Mouse (Mus musculus) left cerebral cortex, adult 2 months (tissue): ENCODE results near the gene Cox7a2l. TPM values are rescaled to one million over a fixed set of nuclear protein-coding genes. Genes with fewer than 3 reads are reported as not detected.

Experiments
- DNase-seq, 2 experiments: peaks; one replicate each; pipeline ENCODE4 v3.0.0; 2021 to 2022; ENCODE audit warnings: low spot score in 2 of 2, mixed read lengths in 1 of 2; ENCODE audit errors: extremely low spot score in 1 of 2
- H3K27ac ChIP-seq: fragments of 200-600 bp; 2 replicates; pipeline ENCODE4 v1.8.1; 2022
- H3K4me3 ChIP-seq: fragments of 200-600 bp; 2 replicates; pipeline ENCODE4 v1.8.1; 2022
- CTCF ChIP-seq: fragments of 200-600 bp; IDR thresholded peaks from 2 replicates; pipeline ENCODE4 v1.8.1; 2022; ENCODE audit warnings: antibody characterized with exemption, mild to moderate bottlenecking, moderate library complexity
- intact Hi-C: fragments of 180-260 bp; cut with DNase I; formaldehyde crosslinking; loops from one replicate; pipeline ENCODE4 v1.15.1; 2025
- total RNA-seq, 2 experiments: library from RNA; stranded (reverse); gene quantifications; 2 replicates each; pipeline ENCODE4 v1.2.3; 2021

Cox7a2l gene
- total RNA-seq, 2 experiments from 2014 or later = 165 to 169 TPM

DNA sequence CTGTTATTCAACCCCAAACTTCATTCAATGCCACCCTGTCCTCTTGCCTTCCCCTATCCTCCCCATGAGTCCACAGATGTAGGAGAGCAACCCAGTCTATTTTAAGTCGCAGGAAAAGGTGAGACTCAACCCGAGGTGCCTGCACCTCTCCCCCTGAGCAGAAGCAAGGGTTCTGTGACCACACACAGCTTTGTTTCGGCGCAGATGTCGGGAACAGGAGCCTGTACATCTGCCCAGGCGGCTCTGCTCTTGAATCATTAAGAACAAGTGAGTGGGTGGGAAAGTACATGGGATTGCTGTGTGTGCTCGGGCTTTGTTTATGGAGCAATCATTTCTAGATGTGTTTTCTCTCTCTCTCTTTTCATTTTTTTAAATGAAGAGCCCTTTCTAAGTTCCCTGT is 7.6 kb upstream of the Cox7a2l start:
- TF ChIP-seq CTCF = no peak
- DNase-seq = no peak
- intact Hi-C loops = no loop called here
- H3K4me3 ChIP-seq = no peak overlapping the region
- H3K27ac ChIP-seq = no peak overlapping the region

DNA sequence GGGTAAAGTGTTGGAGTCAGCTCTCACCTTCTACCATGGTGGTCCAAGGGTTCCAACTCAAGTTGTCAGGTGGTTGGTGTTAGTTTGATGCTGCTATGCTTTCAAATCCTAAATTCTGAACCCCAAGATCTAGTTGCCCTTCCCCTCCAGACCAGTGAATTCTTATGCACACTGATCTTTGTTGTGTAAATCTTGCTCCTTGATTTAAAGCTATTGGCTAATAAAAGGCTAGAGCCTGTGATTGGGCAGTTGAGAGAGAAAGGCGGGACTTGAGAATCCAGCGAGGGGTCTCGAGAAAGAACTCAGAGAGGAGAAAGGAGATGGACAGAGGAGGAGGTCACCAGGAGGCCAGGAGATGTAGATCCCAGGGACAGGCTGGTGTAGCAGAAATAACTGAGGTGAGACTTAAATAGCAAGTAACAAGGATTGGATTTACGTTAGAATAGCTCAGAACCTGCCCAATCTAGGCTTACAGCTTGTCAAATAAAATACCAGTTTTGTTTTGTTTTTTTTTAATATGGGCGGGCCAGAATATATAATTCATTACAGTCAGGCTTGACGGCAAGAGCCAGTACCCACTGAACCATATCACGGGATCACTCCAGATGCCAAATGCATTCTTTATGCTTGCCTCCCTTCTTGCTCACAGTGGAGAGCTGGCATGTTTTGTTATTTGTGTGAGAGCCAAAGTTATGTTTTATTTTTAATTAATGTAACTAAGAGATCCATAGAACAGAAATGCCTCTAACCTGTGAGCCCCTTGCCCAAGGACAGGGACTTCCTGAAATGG is 5.7 kb upstream of the Cox7a2l start:
- DNase-seq = no peak
- no peak overlapping the region for H3K4me3 ChIP-seq
- no peak for TF ChIP-seq CTCF
- no peak overlapping the region for H3K27ac ChIP-seq
- intact Hi-C loops = no loop called here

DNA sequence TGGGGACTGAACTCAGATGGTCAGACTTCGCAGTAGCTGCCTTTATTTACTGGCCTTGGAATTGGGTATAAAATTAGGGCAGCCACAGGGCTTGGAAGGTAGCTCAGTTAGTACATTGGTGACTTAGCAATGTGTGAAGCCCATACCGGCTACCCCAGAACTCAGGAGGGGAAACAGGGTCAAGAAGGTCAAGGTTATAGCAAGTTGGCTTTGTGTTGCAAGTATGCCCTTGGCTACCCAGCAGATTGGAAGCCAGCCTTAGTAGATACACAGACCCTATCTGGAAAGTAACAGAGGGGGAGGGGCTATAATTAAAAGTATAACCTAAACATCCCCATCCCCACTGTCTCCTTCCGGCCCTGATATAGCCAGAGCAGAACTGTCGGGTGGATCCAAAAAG is 4.8 kb upstream of the Cox7a2l start:
- no peak for DNase-seq
- no peak for TF ChIP-seq CTCF
- Histone ChIP-seq H3K4me3 (no peak overlapping the region), H3K27ac (no peak overlapping the region)
- intact Hi-C loops = no loop called here

DNA sequence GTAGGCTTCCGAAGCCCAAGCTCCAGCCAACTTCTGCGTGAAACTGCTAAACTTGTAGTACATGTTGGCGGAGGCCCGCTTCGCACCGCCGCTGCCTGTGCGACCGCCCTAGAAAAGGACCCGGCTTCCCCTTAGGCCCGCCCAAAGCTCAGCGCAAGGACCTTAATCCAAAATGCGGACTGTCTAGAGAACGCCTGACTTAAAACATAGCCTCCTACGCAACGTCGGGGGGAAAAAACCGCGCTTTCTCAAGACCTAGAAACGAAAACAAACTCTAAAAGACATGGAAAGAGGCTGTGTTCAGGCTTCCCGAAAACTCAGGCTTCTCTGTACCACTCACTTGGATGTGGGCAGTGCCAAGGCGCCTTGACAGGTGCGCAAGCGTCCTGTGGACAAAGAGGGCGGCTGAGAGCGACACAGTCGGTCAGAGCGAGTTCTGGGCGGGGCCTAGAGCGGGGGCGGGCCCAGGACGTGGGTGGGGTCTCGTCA is 2.9 kb downstream of the Cox7a2l start:
- Histone ChIP-seq H3K4me3 (peak overlapping the region; percentile 93), H3K27ac (peak overlapping the region; percentile 98)
- no peak; the same call in 1 of the 2 replicates for TF ChIP-seq CTCF
- intact Hi-C loops = loop anchor here (2.0 to 10.0 kb wide), 3 partner anchors 117 to 341 kb away; partner anchors contain the start of gene Kcng3
- peak; percentile 88 for DNase-seq

DNA sequence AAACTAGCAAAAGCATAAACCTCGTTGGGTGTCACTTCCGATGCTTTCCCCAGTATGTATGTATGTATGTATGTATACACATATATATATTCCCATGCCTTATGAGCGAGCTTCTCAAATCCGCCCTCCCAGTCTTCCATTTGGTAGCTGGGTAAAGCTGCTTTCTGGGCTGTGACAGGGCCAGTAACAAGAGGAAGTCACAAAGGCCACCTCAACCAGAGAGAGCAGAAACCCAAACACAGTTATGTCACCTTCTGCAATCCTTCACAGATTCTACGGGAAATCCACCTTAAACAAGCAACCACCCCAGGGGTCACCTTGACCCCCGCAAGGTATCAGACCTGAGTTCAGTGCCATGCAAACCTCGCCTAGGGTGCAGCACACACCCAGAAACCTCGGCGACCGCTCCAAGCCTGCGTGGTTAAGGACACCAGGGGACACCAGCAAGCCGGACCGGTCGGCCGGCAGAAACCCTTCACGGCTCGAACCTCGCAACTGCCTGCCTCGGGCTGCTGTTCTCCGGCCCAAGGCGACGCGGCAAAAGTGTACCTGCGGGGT is 3.4 kb downstream of the Cox7a2l start:
- H3K4me3 ChIP-seq = peak overlapping the region; percentile 93
- H3K27ac ChIP-seq = peak overlapping the region; percentile 98
- intact Hi-C loops = loop anchor here (2.0 to 10.0 kb wide), 3 partner anchors 117 to 341 kb away; partner anchors contain the start of gene Kcng3
- no peak for TF ChIP-seq CTCF
- DNase-seq = no peak

DNA sequence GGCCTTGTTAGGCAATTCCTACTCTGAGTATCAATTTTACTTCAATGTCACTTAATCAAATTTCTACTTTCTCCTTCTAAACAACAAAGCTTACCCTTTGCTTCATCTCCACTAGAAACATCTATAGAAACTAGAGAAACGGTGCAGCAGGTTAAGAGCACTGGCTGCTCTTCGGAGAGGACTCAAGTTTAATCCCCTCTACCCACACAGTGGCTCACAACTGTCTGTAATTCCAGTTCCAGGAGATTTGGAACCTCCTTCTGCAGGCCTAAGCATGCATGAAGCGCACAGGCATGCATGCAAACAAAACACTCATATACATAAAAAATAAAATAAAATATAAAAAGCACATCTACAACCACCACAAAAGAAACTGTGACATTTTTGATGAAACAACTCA is 5.0 kb downstream of the Cox7a2l start:
- H3K4me3 ChIP-seq = peak overlapping the region; percentile 1; the same call in 1 of the 2 replicates
- no peak for TF ChIP-seq CTCF
- H3K27ac ChIP-seq = no peak overlapping the region
- intact Hi-C loops = loop anchor here (5.0 to 10.0 kb wide), 2 partner anchors 240 to 343 kb away; no protein-coding TSS in a partner anchor
- no peak for DNase-seq

DNA sequence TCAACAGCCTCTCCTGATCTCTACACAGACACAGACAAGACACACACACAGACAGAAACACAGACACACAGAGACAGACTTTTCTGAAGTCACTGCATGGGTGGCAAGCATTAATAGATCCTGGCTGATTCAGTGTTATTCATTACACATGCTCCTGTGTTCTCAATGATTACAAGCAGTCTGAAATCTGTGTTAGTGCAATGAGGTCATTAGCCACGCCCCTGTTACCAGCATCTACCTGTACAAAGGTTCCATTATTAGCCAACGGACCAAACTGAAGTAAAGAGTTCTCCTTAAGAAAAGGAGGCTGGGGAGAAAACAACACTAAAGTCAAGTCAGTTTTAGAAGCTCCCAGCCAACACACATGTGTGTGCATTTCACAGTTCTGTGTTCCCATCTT is 13.4 kb downstream of the Cox7a2l start:
- H3K27ac ChIP-seq = no peak overlapping the region
- H3K4me3 ChIP-seq = no peak overlapping the region
- no peak for DNase-seq
- no peak for TF ChIP-seq CTCF
- intact Hi-C loops = no loop called here

DNA sequence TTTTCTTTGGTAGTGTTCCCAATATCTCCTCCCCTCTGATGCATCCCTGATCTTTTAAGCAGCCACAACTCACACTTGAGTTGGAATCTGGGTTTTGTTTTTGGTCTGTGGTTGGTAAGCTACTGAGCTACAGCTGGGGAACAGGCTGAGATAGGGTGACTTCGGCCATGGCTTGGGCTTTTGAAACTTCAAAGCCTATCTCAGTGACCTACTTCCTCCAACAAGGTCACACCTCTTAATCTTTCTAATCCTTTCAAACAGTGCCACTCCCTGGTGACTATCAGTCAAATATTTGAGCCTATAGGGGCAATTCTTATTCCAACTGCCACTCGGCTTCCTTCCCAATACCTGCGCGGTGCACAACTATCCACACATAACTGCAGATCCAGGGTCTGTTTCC is 17.4 kb downstream of the Cox7a2l start:
- Histone ChIP-seq H3K27ac (no peak overlapping the region), H3K4me3 (no peak overlapping the region)
- DNase-seq = no peak
- intact Hi-C loops = no loop called here
- TF ChIP-seq CTCF = no peak

DNA sequence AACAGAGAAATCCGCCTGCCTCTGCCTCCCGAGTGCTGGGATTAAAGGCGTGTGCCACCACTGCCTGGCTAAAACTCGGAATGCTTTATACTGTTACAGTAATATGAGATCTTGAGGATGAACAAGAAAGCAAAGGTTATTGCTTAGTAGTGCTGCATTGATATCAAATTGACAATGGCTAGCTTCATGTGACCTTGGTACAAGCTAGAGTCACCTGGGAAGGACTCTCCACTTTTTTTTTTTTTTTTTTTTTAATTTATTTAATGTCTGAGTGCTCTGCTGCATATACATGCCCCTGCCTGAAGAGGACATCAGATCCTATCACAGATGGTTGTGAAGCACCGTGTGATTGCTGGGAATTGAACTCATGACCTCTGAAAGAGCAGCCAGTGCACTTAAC is 18.2 kb downstream of the Cox7a2l start:
- H3K4me3 ChIP-seq = no peak overlapping the region
- TF ChIP-seq CTCF = no peak
- no peak for DNase-seq
- intact Hi-C loops = no loop called here
- H3K27ac ChIP-seq = no peak overlapping the region

DNA sequence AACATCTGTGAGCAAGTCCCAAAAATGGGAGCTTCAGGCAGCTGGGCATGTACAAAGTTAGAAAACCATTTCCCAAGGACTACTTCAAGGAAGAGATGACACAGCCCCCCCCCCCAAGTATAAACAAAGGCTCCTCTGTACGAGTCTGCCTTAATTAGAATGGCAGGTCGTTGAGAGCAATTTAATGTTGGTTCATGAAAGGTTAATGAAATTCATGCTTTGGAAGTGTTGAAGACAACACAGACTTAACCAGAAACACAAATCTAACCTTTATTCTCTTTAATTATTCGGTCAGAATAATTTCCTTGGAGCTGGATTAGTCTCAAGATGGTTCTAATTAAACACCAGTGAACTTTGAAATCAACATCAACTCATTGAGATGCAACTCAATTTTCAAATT is 29.4 kb downstream of the Cox7a2l start:
- Histone ChIP-seq H3K4me3 (no peak overlapping the region), H3K27ac (no peak overlapping the region)
- intact Hi-C loops = no loop called here
- no peak for DNase-seq
- no peak for TF ChIP-seq CTCF

DNA sequence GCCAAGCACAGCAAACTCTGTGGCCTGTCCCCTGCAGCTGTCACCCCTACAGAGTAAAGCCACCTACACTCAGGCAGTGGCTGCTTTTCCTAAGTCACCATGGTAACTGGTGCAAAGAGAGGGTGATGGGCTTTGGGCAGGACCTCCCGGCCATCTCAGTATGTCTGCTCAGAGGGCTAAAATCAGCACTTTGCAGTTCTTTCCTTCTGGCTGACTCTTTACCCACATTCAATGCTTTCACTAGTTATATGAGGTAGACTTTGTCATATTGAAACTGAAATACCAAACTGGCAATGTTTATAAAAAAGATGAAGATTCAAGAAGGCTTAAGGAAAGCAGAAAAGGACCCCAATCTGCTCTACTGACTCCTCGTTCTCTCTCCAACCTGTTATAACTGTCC is 33.3 kb downstream of the Cox7a2l start:
- no peak for DNase-seq
- Histone ChIP-seq H3K4me3 (no peak overlapping the region), H3K27ac (no peak overlapping the region)
- intact Hi-C loops = no loop called here
- no peak for TF ChIP-seq CTCF

DNA sequence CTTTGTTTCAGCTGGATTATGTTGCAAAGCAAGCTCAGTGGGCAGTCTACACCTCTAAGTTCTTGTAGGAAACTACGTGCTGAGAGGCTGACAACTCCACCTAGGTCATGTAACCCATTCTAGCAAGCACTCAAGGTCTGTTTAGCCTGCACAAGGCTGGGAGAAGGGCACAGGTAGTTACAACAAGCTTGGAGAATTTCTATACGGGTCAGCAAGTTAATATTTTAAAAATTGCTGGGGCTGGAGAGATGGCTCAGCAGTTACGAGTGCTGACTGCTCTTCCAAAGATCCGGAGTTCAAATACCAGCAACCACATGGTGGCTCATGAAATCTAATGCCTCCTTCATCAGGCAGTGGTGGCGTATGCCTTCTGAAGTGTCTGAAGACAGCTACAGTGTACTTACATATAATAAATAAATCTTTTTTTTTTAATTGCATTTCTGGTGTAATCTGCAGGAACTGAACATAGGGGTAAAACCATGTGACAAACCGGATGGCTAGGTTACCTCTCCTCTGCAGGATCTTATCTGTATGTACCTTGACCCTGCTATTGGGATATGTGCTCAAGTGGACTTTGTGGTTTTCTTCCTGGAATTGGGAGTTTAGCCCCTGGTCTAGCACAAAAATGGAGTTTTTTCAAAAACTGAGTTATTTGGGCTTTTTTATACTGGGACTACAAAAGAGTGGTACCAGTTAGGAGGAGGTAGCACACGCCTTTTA is 34.2 kb downstream of the Cox7a2l start:
- intact Hi-C loops = no loop called here
- TF ChIP-seq CTCF = no peak
- H3K27ac ChIP-seq = no peak overlapping the region
- no peak for DNase-seq
- H3K4me3 ChIP-seq = no peak overlapping the region
